Mouse (Mus musculus): Measurements from ENCODE around the gene Akna.

- TF ChIP-seq POLR2A (IDR thresholded peaks at IDR 0.05; ENCODE audit: low read depth, low read length) (no peak), CTCF (IDR thresholded peaks at IDR 0.05; ENCODE audit: borderline replicate concordance, insufficient read depth, low read length) (no peak)
Observed at GRCm38 (mm10) chr4:63346659-63347058, 56.5 kb downstream of the Akna start.
